Mouse (Mus musculus) ES-E14 (cell line): ENCODE data around the gene Gm11172. TPM values are rescaled to one million over a fixed set of nuclear protein-coding genes. Genes with fewer than 3 reads are reported as not detected.

Experiments
- DNase-seq: peaks from one replicate; pipeline ENCODE4 v3.0.0-alpha.2; 2013; ENCODE audit warnings: low read depth, low spot score
- H3K27ac ChIP-seq: 2 replicates; pipeline ENCODE4 v1.5.1; 2012; ENCODE audit warnings: low read depth, mild to moderate bottlenecking, low read length, moderate library complexity, mixed read lengths; ENCODE audit not compliant: poor library complexity, insufficient read depth, severe bottlenecking
- H3K36me3 ChIP-seq: 2 replicates; pipeline ENCODE4 v1.6.1; 2012; ENCODE audit warnings: mild to moderate bottlenecking, low read length, moderate library complexity, mixed read lengths; ENCODE audit not compliant: control insufficient read depth, poor library complexity, insufficient read depth, severe bottlenecking
- H3K4me1 ChIP-seq, 2 experiments: fragments of 150-350 bp in 1 of 2; sonication (generic) in 1 of 2; 2 replicates each; pipeline ENCODE4 v1.6.1; 2012; ENCODE audit warnings: low read length in 2 of 2, mild to moderate bottlenecking in 1 of 2, mixed read lengths in 1 of 2; ENCODE audit not compliant: control insufficient read depth in 2 of 2, insufficient read depth in 2 of 2, poor library complexity in 1 of 2
- H3K4me3 ChIP-seq, 2 experiments: fragments of 150-350 bp in 1 of 2; sonication (generic) in 1 of 2; 2 replicates each; pipeline ENCODE4 v1.5.1; 2012; ENCODE audit warnings: low read length in 2 of 2, low read depth in 1 of 2, mild to moderate bottlenecking in 1 of 2, mixed read lengths in 1 of 2; ENCODE audit not compliant: insufficient read depth in 1 of 2, poor library complexity in 1 of 2, severe bottlenecking in 1 of 2
- H3K9ac ChIP-seq: 2 replicates; pipeline ENCODE4 v1.6.1; 2012; ENCODE audit warnings: low read depth, mild to moderate bottlenecking, low read length, mixed read lengths; ENCODE audit not compliant: poor library complexity, insufficient read depth, severe bottlenecking
- H3K9me3 ChIP-seq: fragments of 150-350 bp; sonication (generic); 2 replicates; pipeline ENCODE4 v1.6.1; 2012; ENCODE audit warnings: low read depth, mild to moderate bottlenecking, low read length; ENCODE audit not compliant: control insufficient read depth, insufficient read depth
- CHD2 ChIP-seq: IDR thresholded peaks from 2 replicates; pipeline ENCODE4 v1.6.1; 2014; ENCODE audit warnings: mild to moderate bottlenecking, low read depth, low read length, inconsistent platforms
- HCFC1 ChIP-seq: IDR thresholded peaks from 2 replicates; pipeline ENCODE4 v1.6.1; 2012; ENCODE audit warnings: low read length, inconsistent platforms, borderline replicate concordance; ENCODE audit not compliant: insufficient read depth
- MAFK ChIP-seq: IDR thresholded peaks from 2 replicates; pipeline ENCODE4 v1.6.1; 2014; ENCODE audit warnings: mild to moderate bottlenecking, low read depth, low read length, inconsistent platforms; ENCODE audit not compliant: insufficient read depth
- ZC3H11A ChIP-seq: IDR thresholded peaks from 2 replicates; pipeline ENCODE4 v1.6.1; 2012; ENCODE audit warnings: low read depth, mild to moderate bottlenecking, inconsistent platforms, low read length, borderline replicate concordance
- ZNF384 ChIP-seq: IDR thresholded peaks from 2 replicates; pipeline ENCODE4 v1.6.1; 2012; ENCODE audit warnings: low read depth, low read length, inconsistent platforms
- in situ Hi-C, 2 experiments: fragments of 600-800 bp; cut with MboI; formaldehyde crosslinking; loops; one replicate each; pipeline ENCODE4 v1.15.1; 2025; ENCODE audit warnings: low sequenced_read_pairs in 2 of 2, inconsistent platforms in 1 of 2; ENCODE audit not compliant: unreplicated experiment in 2 of 2
- total RNA-seq: library from RNA; depleted of rRNA; stranded (reverse); fragments of 300-350 nt; gene quantifications from 2 replicates; pipeline ENCODE4 v1.2.3, GENCODE M21; 2012; rRNA removed

Gm11172 gene
- total RNA-seq: not detected in 2 replicates

DNA sequence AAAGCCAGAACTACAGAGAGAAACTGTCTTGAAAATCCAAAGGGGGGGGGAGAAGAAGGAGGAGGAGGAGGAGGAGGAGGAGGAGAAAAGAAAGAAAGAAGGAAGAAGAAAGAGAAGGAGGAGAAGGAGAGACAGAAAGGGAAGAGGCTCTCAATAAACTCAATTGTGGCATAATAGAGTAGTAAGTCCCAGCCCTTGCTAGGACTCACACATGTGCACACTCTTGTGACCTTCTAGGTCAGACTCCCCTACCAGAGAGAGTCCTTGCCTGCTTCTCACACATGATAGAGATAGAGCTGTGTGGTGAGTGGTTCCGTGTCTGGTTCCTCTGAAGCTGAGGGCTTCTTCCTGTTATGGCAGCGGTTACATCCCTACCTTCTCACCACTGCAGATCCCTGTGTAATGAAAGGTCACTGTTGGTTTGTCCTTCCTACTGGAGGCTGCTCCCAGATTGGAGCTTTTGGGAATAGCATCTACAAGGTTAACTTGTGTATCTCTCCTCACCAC lies at the start of gene Gm11172:
Gm11172 (plus strand) TSS at position 51 of the 507 bp plus-strand sequence.
- TF ChIP-seq CHD2 (no peak), HCFC1 (no peak), ZC3H11A (no peak), MAFK (no peak), ZNF384 (no peak)
- Histone ChIP-seq H3K9ac (no peak within 1 kb of the TSS), H3K9me3 (no peaks in the 10 kb centered on the region), H3K4me3 (no peak within 1 kb of the TSS), H3K36me3 (no peaks in the 10 kb centered on the region), H3K27ac (no peak within 1 kb of the TSS), H3K4me1 (peaks cover 0 to 2% of the 10 kb centered on the region in 2 experiments; a peak in 1 of 4 replicates)
- in situ Hi-C loops: no loop called here
- DNase-seq: no peak

DNA sequence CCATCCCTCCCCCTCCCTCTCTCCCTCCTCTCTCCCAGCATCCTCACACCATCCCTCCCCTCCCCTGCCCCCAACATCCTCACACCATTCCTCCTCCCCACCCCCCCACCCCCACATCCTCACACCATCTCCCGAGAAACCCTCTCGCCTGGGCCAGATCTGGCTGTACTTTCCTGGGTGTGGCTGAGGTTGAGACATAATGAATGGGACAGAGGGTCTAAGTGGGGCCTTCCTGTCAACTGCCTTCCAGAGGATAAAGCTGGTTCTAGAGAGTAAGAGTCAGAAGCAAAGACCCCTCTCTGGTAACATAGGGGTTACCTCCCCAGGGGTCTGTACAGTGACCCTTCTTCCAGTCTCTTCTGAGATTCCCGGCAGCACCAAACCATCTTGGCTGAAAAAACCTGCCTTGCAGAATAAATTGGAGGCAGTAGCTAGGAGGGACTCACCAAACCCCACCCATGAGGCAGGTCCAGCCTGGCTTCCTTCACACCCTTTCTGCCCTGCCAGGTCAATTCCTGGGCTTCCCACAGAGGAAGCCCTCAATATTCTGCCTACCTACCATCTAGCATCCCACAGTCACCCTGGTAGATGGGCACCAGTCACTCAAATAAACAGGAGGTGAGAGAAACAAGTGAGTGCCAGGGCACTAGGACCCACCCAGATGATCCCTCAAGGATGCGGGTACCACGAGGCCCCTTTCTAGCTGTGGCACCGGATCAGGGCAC lies 49.0 kb upstream of the Gm11172 start:
- in situ Hi-C loops: no loop called here
- TF ChIP-seq ZNF384: no peak
- TF ChIP-seq ZC3H11A: no peak
- TF ChIP-seq CHD2: no peak
- no peak for TF ChIP-seq MAFK
- TF ChIP-seq HCFC1: no peak
- H3K4me3 ChIP-seq: no peak overlapping the region
- peaks cover 0 to 2% of the 10 kb centered on the region in 2 experiments; a peak in 1 of 4 replicates for H3K4me1 ChIP-seq
- no peaks in the 10 kb centered on the region for H3K36me3 ChIP-seq
- H3K9ac ChIP-seq: no peak overlapping the region
- no peaks in the 10 kb centered on the region for H3K9me3 ChIP-seq
- no peak overlapping the region for H3K27ac ChIP-seq
- no peak for DNase-seq

DNA sequence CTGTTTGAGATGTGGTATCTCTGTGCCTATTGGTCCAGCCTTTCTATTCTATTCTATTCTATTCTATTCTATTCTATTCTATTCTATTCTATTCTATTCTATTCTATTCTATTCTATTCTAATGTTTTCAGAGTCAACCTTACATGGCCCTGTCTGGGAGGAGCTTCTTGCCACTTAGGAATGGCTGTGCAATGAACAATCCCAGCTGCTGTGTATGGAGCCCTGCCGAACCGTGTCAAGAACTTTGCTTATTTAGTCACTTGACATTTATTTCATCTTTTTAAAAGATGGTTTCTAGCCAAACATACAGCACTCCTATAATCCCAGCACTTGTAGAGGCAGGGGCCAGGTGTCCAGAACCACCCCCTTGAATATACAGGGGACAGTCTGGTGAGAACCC lies 48.4 kb upstream of the Gm11172 start:
- no peak overlapping the region for H3K9ac ChIP-seq
- peaks cover 0 to 2% of the 10 kb centered on the region in 2 experiments; a peak in 1 of 4 replicates for H3K4me1 ChIP-seq
- no peak overlapping the region for H3K4me3 ChIP-seq
- H3K27ac ChIP-seq: no peak overlapping the region
- H3K36me3 ChIP-seq: no peaks in the 10 kb centered on the region
- DNase-seq: no peak
- H3K9me3 ChIP-seq: no peaks in the 10 kb centered on the region
- no peak for TF ChIP-seq MAFK
- TF ChIP-seq HCFC1: no peak
- TF ChIP-seq CHD2: no peak
- no peak for TF ChIP-seq ZC3H11A
- TF ChIP-seq ZNF384: no peak
- in situ Hi-C loops: no loop called here

DNA sequence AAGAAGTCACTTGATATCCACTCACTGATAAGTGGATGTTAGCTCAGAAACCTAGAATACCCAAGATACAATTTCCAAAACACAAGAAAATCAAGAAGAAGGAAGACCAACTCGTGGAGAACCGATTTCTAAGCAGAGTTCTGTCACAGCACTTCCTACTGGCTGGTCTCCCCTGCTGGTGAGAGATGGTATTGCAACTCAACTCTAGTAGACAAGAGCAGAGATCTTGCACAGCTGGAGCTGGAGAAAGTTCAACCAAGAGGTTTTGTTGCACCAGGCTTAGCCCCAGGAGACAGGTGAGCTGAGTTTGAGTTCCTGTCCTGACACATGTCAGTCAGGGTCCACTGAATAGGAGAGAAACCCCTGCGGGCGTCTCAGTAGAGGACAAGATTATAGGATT lies 45.6 kb upstream of the Gm11172 start:
- Histone ChIP-seq H3K36me3 (no peaks in the 10 kb centered on the region), H3K4me1 (no peaks in the 10 kb centered on the region), H3K27ac (no peak overlapping the region), H3K9ac (no peak overlapping the region), H3K4me3 (no peak overlapping the region), H3K9me3 (no peaks in the 10 kb centered on the region)
- DNase-seq: peak; percentile 74
- TF ChIP-seq MAFK: no peak
- no peak for TF ChIP-seq CHD2
- no peak for TF ChIP-seq ZC3H11A
- TF ChIP-seq HCFC1: no peak
- in situ Hi-C loops: no loop called here

DNA sequence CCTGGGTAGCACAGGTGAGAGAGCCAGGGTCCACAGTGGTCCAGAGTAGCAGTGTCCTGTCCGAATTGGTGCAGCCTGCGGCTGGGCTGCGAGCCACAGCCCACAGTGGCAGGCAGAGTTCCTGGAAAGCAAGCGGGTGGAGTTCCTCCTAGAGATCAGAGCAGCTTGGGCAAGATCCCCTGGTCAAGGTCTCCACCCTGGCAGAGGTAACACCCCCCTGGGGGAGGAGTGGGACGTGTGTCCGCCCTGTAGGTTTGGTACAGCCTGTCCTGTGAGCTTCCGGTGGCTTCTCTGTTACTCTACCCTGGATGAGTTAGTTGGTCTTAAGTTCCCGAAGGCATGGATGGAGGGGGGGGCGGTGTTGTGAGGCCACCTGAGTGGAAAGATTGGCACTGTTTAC lies 43.9 kb upstream of the Gm11172 start:
- no peak for DNase-seq
- Histone ChIP-seq H3K4me1 (no peaks in the 10 kb centered on the region), H3K9me3 (no peaks in the 10 kb centered on the region), H3K9ac (no peak overlapping the region), H3K36me3 (no peaks in the 10 kb centered on the region), H3K4me3 (no peak overlapping the region), H3K27ac (no peak overlapping the region)
- TF ChIP-seq ZNF384: no peak
- no peak for TF ChIP-seq HCFC1
- TF ChIP-seq CHD2: no peak
- no peak for TF ChIP-seq ZC3H11A
- no peak for TF ChIP-seq MAFK
- in situ Hi-C loops: no loop called here
